Mouse (Mus musculus): ENCODE data around the gene Dact3.

- no peak for TF ChIP-seq CTCF (IDR thresholded peaks at IDR 0.05; ENCODE audit: borderline replicate concordance, control insufficient read depth, extremely low read depth, insufficient read depth, low read length, poor library complexity)
- no peak for TF ChIP-seq POLR2A (IDR thresholded peaks at IDR 0.05; ENCODE audit: control insufficient read depth, extremely low read depth, insufficient read depth, low read length, poor library complexity)
Measured at GRCm38 (mm10) chr7:16890536-16890935, 15.4 kb downstream of the Dact3 start.

Measured in thymus, adult 2 months (tissue).